Mouse (Mus musculus) kidney, embryonic 14.5 days (tissue): ENCODE measurements at regions not wholly inside any gene's neighbourhood (a gene's known extent, or its start where the extent isn't known, plus 50 kb on each side); places are given as distances from the start of the nearest gene placed in this dataset.
A peak's percentile ranks its signal among the peaks of the same experiment; 100 is the strongest.

ENCODE experiments used
- ATAC-seq: fragments of 200-750 bp; cut with Nextera tagmentation; 2 replicates; pipeline ENCODE4 v1.8.0; 2017; ENCODE audit warnings: moderate number of reproducible peaks, mild to moderate bottlenecking, moderate TSS enrichment, moderate library complexity; ENCODE audit not compliant: low FRiP score, low TSS enrichment
- H3K27ac ChIP-seq: fragments of 300-500 bp; sonication (generic); 2 replicates; pipeline ENCODE4 v1.5.1; 2014; ENCODE audit warnings: low read depth, mild to moderate bottlenecking, low read length, moderate library complexity, mixed read lengths
- H3K27me3 ChIP-seq: fragments of 300-500 bp; sonication (generic); 2 replicates; pipeline ENCODE4 v1.6.1; 2014; ENCODE audit warnings: mild to moderate bottlenecking, low read length; ENCODE audit not compliant: control insufficient read depth, insufficient read depth
- H3K36me3 ChIP-seq: fragments of 300-500 bp; sonication (generic); 2 replicates; pipeline ENCODE4 v1.6.1; 2014; ENCODE audit warnings: low read length, mixed read lengths; ENCODE audit not compliant: control insufficient read depth, insufficient read depth
- H3K4me1 ChIP-seq: fragments of 300-500 bp; sonication (generic); 2 replicates; pipeline ENCODE4 v1.6.1; 2014; ENCODE audit warnings: low read length, mixed read lengths; ENCODE audit not compliant: control insufficient read depth, insufficient read depth
- H3K4me2 ChIP-seq: fragments of 300-500 bp; sonication (generic); replicated peaks from 2 replicates; pipeline ENCODE4 v1.6.1; 2014; ENCODE audit warnings: low read depth, mild to moderate bottlenecking, low read length
- H3K4me3 ChIP-seq: fragments of 300-500 bp; sonication (generic); 2 replicates; pipeline ENCODE4 v1.5.1; 2014; ENCODE audit warnings: mild to moderate bottlenecking, low read length
- H3K9ac ChIP-seq: fragments of 300-500 bp; sonication (generic); 2 replicates; pipeline ENCODE4 v1.6.1; 2014; ENCODE audit warnings: low read depth, mild to moderate bottlenecking, low read length, moderate library complexity
- H3K9me3 ChIP-seq: fragments of 300-500 bp; sonication (generic); 2 replicates; pipeline ENCODE4 v1.6.1; 2016; ENCODE audit warnings: low read length; ENCODE audit not compliant: control insufficient read depth
- whole genome bisulfite sequencing: fragments of 180-500 bp; shearing (Covaris S2); extraction: QIAGEN DNeasy Blood & Tissue Kit; methylation state at CpG from one replicate; pipeline ENCODE4 v1.1.7; 2014; 5-methylcytosine and 5-hydroxymethylcytosine counted together

- 91% methylated on average over 5 of the region's 5 CpGs for WGBS
Measured at GRCm38 (mm10) chr17:84030699-84031098, 157.0 kb downstream of the Zfp36l2 start.

GRCm38 (mm10) chr17:84028157-84028970 is 159.4 kb downstream of the Zfp36l2 start:
- peak overlapping the region; percentile 38 for H3K4me2 ChIP-seq
- H3K27ac ChIP-seq, result no peak overlapping the region
- peak; percentile 90 for ATAC-seq

More at GRCm38 (mm10) chr17:84030699-84031098, 157.0 kb downstream of the Zfp36l2 start:
- H3K9me3 ChIP-seq, result no peaks in the 10 kb centered on the region
- H3K36me3 ChIP-seq, result no peaks in the 10 kb centered on the region
- H3K4me2 ChIP-seq, result no peak overlapping the region
- no peak for ATAC-seq
- no peak overlapping the region for H3K9ac ChIP-seq
- no peak overlapping the region for H3K27ac ChIP-seq
- H3K4me1 ChIP-seq, result peaks cover 39% of the 10 kb centered on the region
- no peak overlapping the region for H3K4me3 ChIP-seq
- no peaks in the 10 kb centered on the region for H3K27me3 ChIP-seq

GRCm38 (mm10) chr17:84027275-84027674 is 160.5 kb downstream of the Zfp36l2 start:
- H3K36me3 ChIP-seq, result no peaks in the 10 kb centered on the region
- H3K9ac ChIP-seq, result no peak overlapping the region
- no peak for ATAC-seq
- H3K4me3 ChIP-seq, result no peak overlapping the region
- no peak overlapping the region for H3K4me2 ChIP-seq
- no peak overlapping the region; the same call in 1 of the 2 replicates for H3K27ac ChIP-seq
- 53% methylated on average over 9 of the region's 9 CpGs for WGBS
- peaks cover 33% of the 10 kb centered on the region for H3K4me1 ChIP-seq
- H3K27me3 ChIP-seq, result no peaks in the 10 kb centered on the region
- H3K9me3 ChIP-seq, result peaks cover 11% of the 10 kb centered on the region; the same call in 1 of the 2 replicates

More at GRCm38 (mm10) chr17:84028157-84028970, 159.4 kb downstream of the Zfp36l2 start:
- Histone ChIP-seq H3K9ac (no peak overlapping the region), H3K9me3 (peaks cover 11% of the 10 kb centered on the region; the same call in 1 of the 2 replicates), H3K4me1 (peaks cover 33% of the 10 kb centered on the region), H3K36me3 (no peaks in the 10 kb centered on the region), H3K4me3 (peak overlapping the region; percentile 9; the same call in 1 of the 2 replicates), H3K27me3 (no peaks in the 10 kb centered on the region)
- 22% methylated on average over 27 of the region's 27 CpGs for WGBS

- Histone ChIP-seq H3K27me3 (no peaks in the 10 kb centered on the region), H3K4me2 (no peak overlapping the region), H3K9me3 (peaks cover 11% of the 10 kb centered on the region; the same call in 1 of the 2 replicates), H3K4me3 (no peak overlapping the region), H3K4me1 (peaks cover 26% of the 10 kb centered on the region), H3K27ac (peak overlapping the region; percentile 65; the same call in 1 of the 2 replicates), H3K36me3 (no peaks in the 10 kb centered on the region), H3K9ac (0 out of 2 replicates have a peak overlapping the region, but pooled peaks have one; percentile 44)
- 32% methylated on average over 8 of the region's 9 CpGs for WGBS
- peak; percentile 50 for ATAC-seq
Measured at GRCm38 (mm10) chr17:84026110-84026509, 161.6 kb downstream of the Zfp36l2 start.

GRCm38 (mm10) chr17:84022358-84022757 is 165.4 kb downstream of the Zfp36l2 start:
- ATAC-seq, result no peak
- Histone ChIP-seq H3K27me3 (no peaks in the 10 kb centered on the region), H3K4me2 (no peak overlapping the region), H3K36me3 (no peaks in the 10 kb centered on the region), H3K9me3 (peaks cover 11% of the 10 kb centered on the region; the same call in 1 of the 2 replicates), H3K27ac (no peak overlapping the region), H3K4me3 (no peak overlapping the region), H3K9ac (no peak overlapping the region), H3K4me1 (peaks cover 11% of the 10 kb centered on the region)
- 77% methylated on average over 7 of the region's 7 CpGs for WGBS

GRCm38 (mm10) chr17:84018817-84019216 is 168.9 kb downstream of the Zfp36l2 start:
- ATAC-seq, result no peak
- Histone ChIP-seq H3K27me3 (no peaks in the 10 kb centered on the region), H3K9me3 (peaks cover 2% of the 10 kb centered on the region; the same call in 1 of the 2 replicates), H3K4me3 (no peak overlapping the region), H3K27ac (no peak overlapping the region), H3K4me2 (no peak overlapping the region), H3K4me1 (no peaks in the 10 kb centered on the region), H3K36me3 (no peaks in the 10 kb centered on the region), H3K9ac (no peak overlapping the region)
- WGBS, result 25% methylated on average over 1 of the region's 1 CpGs

GRCm38 (mm10) chr17:84017891-84018290 is 169.9 kb downstream of the Zfp36l2 start:
- Histone ChIP-seq H3K36me3 (no peaks in the 10 kb centered on the region), H3K27ac (no peak overlapping the region), H3K9ac (no peak overlapping the region), H3K27me3 (no peaks in the 10 kb centered on the region), H3K4me1 (no peaks in the 10 kb centered on the region), H3K4me2 (no peak overlapping the region), H3K4me3 (no peak overlapping the region), H3K9me3 (no peaks in the 10 kb centered on the region)
- ATAC-seq, result no peak
- WGBS, result 90% methylated on average over 4 of the region's 4 CpGs

- H3K4me2 ChIP-seq, result no peak overlapping the region
Measured at GRCm38 (mm10) chr17:84014287-84015039, 166.7 kb upstream of the Haao start.

More at GRCm38 (mm10) chr17:84014287-84015039, 166.7 kb upstream of the Haao start:
- no peak for ATAC-seq
- Histone ChIP-seq H3K27me3 (no peaks in the 10 kb centered on the region), H3K27ac (no peak overlapping the region), H3K36me3 (no peaks in the 10 kb centered on the region), H3K9me3 (no peaks in the 10 kb centered on the region), H3K4me3 (no peak overlapping the region), H3K9ac (no peak overlapping the region), H3K4me1 (0 out of 2 replicates have a peak, but pooled peaks cover 2% of the 10 kb centered on the region)
- 79% methylated on average over 12 of the region's 12 CpGs for WGBS
